Mouse (Mus musculus) thymus, adult 2 months (tissue): ENCODE data around the gene Samd4b. TPM values are rescaled to one million over a fixed set of nuclear protein-coding genes. Genes with fewer than 3 reads are reported as not detected.

Experiments
- DNase-seq: peaks from one replicate; pipeline ENCODE4 v3.0.0; 2021
- H3K27ac ChIP-seq: fragments of 200-500 bp; 2 replicates; pipeline ENCODE4 v1.5.1; 2012; ENCODE audit warnings: low read length, control low read depth; ENCODE audit not compliant: control insufficient read depth, insufficient read depth
- H3K27me3 ChIP-seq: fragments of 200-500 bp; 2 replicates; pipeline ENCODE4 v1.6.1; 2012; ENCODE audit warnings: mild to moderate bottlenecking, low read length, moderate library complexity, mixed read lengths; ENCODE audit not compliant: control insufficient read depth, insufficient read depth
- H3K36me3 ChIP-seq: fragments of 200-500 bp; 2 replicates; pipeline ENCODE4 v1.6.1; 2012; ENCODE audit warnings: mild to moderate bottlenecking, low read length, moderate library complexity; ENCODE audit not compliant: control insufficient read depth, insufficient read depth
- H3K4me1 ChIP-seq: fragments of 200-500 bp; replicated peaks from 2 replicates; pipeline ENCODE4 v1.6.1; 2012; ENCODE audit warnings: low read length; ENCODE audit not compliant: control insufficient read depth, insufficient read depth
- H3K4me3 ChIP-seq: fragments of 200-500 bp; 2 replicates; pipeline ENCODE4 v1.5.1; 2012; ENCODE audit warnings: mild to moderate bottlenecking, low read length, control low read depth, moderate library complexity; ENCODE audit not compliant: control insufficient read depth, insufficient read depth
- CTCF ChIP-seq: fragments of 200-500 bp; IDR thresholded peaks from 2 replicates; pipeline ENCODE4 v1.5.1; 2012; ENCODE audit warnings: mild to moderate bottlenecking, control low read depth, low read length, moderate library complexity, borderline replicate concordance; ENCODE audit not compliant: control insufficient read depth, poor library complexity, insufficient read depth; ENCODE audit errors: extremely low read depth
- POLR2A ChIP-seq: fragments of 200-500 bp; IDR thresholded peaks from 2 replicates; pipeline ENCODE4 v1.6.1; 2012; ENCODE audit warnings: mild to moderate bottlenecking, low read length, control low read depth, moderate library complexity; ENCODE audit not compliant: control insufficient read depth, poor library complexity, insufficient read depth; ENCODE audit errors: extremely low read depth
- WGBS: fragments of 180-500 bp; shearing (Covaris S2); methylation state at CpG from one replicate; pipeline ENCODE4 v1.1.7; 2018; 5-methylcytosine and 5-hydroxymethylcytosine counted together
- polyA plus RNA-seq: library from polyadenylated mRNA; depleted of rRNA; stranded (reverse); fragments of >200 nt; gene quantifications from 2 replicates; pipeline ENCODE4 v1.2.3, GENCODE M21; 2012

The Samd4b gene
- polyA plus RNA-seq, 1 experiment: 118 TPM

DNA sequence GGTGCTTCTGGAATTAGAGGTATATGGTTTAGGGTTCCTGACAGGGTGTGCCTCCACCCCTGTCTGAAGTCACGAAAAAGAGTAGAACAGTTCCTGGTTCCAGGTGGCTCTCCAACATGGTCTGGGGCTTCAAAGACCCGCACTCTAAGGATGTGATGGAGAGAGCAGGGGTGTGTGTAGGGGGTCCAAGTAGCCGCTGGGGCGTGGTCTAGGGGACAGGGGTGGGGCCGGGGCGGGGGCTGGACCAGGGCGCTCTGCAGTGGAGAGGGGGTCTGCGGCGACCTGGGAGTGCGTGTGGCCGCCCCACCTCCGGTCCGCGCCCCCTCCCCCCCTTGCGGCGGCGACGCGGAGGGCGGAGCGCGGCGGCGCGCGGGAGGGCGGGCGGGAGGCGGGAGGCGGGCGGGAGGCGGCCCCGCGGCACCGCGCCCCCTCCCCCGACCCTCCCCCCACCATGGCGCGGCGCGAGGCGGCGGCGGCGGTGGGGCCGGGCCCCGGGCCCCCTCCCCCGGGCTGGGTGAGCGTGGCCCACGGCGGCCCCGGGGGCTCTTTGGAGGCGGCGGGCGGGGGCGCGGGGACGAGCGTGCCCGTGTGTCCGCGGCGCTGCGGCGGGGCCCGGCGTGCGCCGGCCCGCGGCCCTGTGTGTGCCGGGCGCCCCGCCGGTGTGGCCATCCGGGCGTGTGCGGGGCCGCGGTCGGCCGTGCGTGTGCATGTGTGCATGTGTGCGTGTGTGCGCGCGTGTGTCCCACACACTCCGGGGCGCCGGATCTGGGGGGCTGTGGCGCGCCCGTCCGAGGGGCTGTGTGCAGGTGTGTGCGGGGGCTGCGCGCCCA lies 146.2 kb downstream of the Samd4b start, which contains the start of gene Lrfn1:
Lrfn1 (plus strand) TSS at position 450 of the 830 bp plus-strand sequence.
- H3K4me1 ChIP-seq: peaks cover 6% of the 10 kb centered on the region; the same call in 1 of the 2 replicates
- no peaks in the 10 kb centered on the region for H3K27me3 ChIP-seq
- peak within 1 kb of the TSS; percentile 60 for H3K4me3 ChIP-seq
- peaks cover 6% of the 10 kb centered on the region; the same call in 1 of the 2 replicates for H3K36me3 ChIP-seq
- no peak for TF ChIP-seq CTCF
- TF ChIP-seq POLR2A: no peak
- no peak within 1 kb of the TSS for H3K27ac ChIP-seq
- 2% methylated on average over 59 of the region's 97 CpGs for WGBS
- no peak for DNase-seq

DNA sequence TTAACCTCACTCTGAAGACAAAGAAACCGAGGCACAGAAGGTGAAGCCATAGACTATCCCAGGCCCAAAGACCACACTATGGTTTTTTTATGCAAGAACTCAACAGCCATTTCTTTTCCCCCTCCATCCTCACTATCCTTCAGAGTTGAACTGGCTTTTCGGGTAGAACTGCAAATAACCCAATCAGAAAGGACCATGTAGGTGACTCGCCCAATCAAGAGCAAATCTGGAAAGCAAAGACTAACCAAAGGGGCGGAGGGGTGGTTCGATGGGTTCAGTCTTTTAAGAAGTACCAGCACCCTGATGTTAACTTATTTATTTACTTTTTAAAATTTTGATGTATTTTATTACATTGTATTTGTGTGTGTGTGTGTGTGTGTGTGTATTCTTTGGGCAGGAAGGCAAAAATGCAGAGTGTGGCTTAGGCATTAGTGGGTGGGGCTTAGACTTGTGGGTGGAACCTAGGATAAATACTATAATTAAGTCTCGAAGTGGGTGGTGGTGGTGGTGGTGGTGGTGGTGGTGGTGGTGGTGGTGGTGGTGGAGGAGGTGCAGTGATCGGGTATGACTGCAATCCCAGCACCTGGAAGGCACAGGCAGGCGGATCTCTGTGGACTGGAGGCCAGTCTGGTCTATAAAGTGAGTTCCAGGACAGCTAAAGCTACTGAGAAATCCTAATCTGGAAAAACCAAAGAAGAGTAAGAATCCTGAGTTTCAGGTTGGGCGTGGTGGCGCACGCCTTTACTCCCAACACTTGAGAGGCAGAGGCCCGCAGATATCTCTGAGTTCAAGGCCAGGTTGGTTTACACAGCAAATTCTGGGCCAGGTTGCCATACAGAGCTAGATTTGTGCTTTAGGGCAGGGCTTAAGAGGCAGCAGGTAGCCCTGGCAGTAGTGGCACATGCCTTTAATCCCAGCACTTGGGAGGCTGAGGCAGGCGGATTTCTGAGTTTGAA lies 149.8 kb downstream of the Samd4b start:
- DNase-seq: no peak
- Histone ChIP-seq H3K27ac (no peak overlapping the region), H3K4me1 (peaks cover 9% of the 10 kb centered on the region), H3K27me3 (no peaks in the 10 kb centered on the region), H3K4me3 (no peak overlapping the region), H3K36me3 (peaks cover 27% of the 10 kb centered on the region)
- TF ChIP-seq POLR2A (no peak), CTCF (no peak)
- 85% methylated on average over 13 of the region's 13 CpGs for WGBS

DNA sequence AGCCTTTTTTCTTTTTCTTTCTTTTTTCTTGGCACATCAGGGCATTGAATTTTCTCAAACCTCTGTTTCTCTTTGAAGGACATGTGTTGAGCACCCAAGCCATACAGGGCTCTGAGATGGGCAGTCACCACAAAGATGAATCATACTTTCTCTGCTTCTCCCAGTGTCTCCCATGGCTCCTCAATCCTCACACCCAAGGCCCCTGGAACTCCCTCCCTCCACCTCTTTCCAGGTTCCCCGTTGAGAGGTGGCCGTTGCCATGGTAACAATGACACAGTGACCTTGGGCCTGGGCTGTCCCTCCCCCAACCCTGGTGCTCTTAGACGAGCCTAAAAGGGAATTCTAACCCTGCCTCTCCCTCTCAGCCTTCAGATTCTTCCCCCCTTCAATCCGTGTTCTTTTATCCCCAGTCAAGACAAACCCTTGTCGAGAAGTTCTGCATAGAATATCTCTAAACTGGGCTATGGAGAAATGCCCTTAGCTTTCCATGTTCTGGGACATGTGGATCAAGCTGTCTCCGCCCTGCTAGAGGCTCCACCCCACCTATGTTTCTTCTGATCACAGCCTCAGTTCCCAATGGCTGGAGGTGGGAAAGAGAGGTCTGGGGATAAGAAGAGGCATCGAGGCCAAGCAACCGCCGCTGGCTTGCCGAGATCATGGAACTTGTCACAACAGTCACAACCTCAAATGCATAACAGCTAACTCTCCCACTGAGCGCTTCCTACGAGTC lies 150.7 kb downstream of the Samd4b start:
- Histone ChIP-seq H3K4me1 (peaks cover 4% of the 10 kb centered on the region), H3K4me3 (no peak overlapping the region), H3K27ac (no peak overlapping the region), H3K36me3 (peaks cover 27% of the 10 kb centered on the region), H3K27me3 (no peaks in the 10 kb centered on the region)
- DNase-seq: no peak
- 89% methylated on average over 12 of the region's 12 CpGs for WGBS
- no peak for TF ChIP-seq POLR2A
- TF ChIP-seq CTCF: no peak

DNA sequence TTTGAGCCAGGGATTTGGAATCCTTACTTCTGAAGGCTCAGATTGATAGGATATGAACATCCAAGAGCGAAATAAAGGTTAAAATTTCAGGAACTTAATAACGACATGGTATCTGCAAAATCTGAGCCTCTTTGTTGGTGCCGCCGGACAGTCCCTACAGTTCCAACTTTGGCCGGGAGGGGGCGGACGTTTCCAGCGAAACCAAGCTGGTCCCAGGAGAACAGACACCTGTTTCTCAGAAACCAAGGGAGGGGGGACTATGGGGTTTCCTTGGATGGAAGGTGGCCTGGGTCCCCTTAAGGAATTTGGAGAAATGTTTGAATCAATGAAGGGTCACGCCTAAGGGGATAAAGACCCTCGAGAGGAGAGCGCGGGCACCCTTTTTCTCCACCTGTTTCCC lies 151.5 kb downstream of the Samd4b start:
- Histone ChIP-seq H3K4me1 (peaks cover 11% of the 10 kb centered on the region), H3K27me3 (no peaks in the 10 kb centered on the region), H3K27ac (no peak overlapping the region), H3K4me3 (no peak overlapping the region), H3K36me3 (peaks cover 27% of the 10 kb centered on the region)
- no peak for TF ChIP-seq POLR2A
- peak; percentile 83; the same call in 1 of the 2 replicates for TF ChIP-seq CTCF
- peak; percentile 87 for DNase-seq
- 34% methylated on average over 12 of the region's 12 CpGs for WGBS

DNA sequence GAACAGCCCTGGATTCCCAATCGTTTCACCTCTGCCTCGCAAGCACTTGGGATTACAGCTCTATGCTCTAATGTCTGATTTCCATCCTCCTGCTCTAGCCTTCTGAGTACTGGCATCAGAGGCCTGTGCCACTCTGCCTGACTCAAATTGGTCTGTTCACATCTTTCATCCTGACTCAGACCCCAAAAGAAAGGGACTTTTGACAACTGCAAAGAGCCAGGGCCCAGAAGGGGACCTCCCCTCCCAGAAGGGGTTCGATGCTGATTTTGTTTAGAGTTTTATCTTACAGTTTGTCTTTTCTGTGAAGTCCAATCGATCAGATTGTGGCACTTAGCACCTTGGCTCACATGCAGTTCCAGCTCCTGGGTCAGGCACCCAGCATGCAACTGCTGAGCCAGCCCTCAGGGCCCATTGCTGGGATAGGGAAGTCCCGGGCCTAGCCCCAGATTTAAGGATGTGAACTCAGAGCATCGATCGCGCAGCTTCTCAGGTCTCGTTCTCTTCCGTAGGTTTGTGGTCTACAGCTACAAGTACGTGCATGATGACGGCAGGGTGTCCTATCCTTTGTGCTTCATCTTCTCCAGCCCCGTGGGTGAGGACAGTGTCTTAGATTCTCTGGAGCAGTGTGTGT lies 153.5 kb downstream of the Samd4b start:
- TF ChIP-seq POLR2A: no peak
- TF ChIP-seq CTCF: no peak
- no peak overlapping the region for H3K4me3 ChIP-seq
- no peak for DNase-seq
- WGBS: 69% methylated on average over 13 of the region's 13 CpGs
- peak overlapping the region; percentile 15; the same call in 1 of the 2 replicates for H3K27ac ChIP-seq
- no peaks in the 10 kb centered on the region for H3K27me3 ChIP-seq
- H3K4me1 ChIP-seq: peaks cover 13% of the 10 kb centered on the region
- H3K36me3 ChIP-seq: peaks cover 27% of the 10 kb centered on the region
